Mouse (Mus musculus) layer of hippocampus, postnatal 14 days (tissue): ENCODE data around the gene Vwa8. TPM values are rescaled to one million over a fixed set of nuclear protein-coding genes. Genes with fewer than 3 reads are reported as not detected.

ENCODE experiments used
- DNase-seq, 2 experiments: peaks; one replicate each; pipeline ENCODE4 v3.0.0; 2021 to 2022; ENCODE audit warnings: low spot score in 2 of 2, mixed read lengths in 1 of 2
- total RNA-seq, 2 experiments: library from RNA; stranded (reverse); gene quantifications; 2 replicates each; pipeline ENCODE4 v1.2.3; 2021

Gene Vwa8
- total RNA-seq, 2 experiments from 2014 or later: 24.2 to 24.9 TPM

DNA sequence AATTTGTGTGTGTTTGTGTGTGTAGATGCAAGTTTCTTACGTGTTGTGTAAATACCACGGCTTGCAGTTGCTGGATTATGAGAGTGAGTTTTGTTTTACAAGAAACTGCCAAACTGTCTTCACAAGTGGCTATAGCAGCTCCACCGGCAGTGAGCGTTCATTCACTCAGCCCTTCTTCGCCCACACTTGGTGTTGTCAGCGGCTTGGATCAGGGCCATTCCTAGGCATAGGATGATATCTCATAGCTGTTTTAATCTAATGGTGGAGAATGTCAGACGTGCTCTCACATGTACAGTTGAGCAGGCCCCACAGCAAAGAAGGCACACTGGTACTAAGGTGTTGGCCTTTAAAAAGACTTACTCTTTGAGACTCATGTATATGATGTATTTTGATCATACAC is 328.9 kb downstream of the Vwa8 start:
- DNase-seq: peak in 1 of 2 experiments; percentile 1

DNA sequence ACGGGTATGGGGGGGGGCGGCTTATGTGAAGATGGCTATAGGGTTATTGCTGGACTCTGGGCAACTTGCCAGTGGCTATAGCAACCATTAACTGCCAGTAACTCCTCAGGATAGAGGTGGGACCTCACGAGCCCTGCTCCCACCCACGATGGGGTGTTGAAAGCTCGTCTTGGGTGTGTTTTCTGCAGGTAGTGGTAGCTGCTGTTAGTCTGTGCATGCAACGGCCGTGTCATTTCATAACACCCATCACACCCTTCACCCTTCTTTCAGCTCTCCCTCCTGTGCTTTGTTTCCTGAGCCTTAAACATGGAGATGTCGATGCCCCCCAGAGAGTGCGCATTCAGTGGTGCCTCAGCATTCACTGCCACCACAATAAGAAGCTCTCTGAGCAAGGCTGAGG is 329.4 kb downstream of the Vwa8 start:
- no peak for DNase-seq

DNA sequence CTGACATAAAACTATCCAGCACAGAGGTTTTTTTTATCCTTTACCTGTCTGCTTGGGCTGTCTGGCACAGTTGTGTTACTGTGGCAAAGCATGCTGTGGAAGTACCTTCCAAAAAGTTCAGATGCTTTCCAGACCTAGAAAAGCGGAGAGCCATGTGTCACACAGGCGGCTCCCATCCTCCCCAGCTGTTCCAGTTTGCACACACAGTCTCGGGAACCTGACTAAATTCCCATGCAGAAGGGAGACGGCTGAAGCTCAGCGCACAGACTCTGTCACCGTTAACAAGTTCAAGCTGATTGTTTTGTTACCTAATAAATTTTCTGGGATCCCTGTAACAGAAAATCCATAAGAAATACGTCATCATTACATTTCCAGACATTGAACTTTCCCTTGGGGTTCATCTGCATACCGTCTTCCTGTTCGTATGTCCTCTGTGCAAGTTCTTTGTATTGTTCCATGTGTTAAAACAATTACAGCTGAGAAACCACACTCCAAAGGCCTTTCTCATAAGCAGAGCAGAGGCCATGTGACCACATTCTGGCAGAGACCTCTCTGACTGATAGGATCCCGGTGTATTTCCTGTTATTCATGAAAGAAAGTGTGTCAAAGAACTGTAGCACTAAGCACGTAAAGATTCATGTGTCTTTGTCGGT is 331.4 kb downstream of the Vwa8 start:
- no peak for DNase-seq

DNA sequence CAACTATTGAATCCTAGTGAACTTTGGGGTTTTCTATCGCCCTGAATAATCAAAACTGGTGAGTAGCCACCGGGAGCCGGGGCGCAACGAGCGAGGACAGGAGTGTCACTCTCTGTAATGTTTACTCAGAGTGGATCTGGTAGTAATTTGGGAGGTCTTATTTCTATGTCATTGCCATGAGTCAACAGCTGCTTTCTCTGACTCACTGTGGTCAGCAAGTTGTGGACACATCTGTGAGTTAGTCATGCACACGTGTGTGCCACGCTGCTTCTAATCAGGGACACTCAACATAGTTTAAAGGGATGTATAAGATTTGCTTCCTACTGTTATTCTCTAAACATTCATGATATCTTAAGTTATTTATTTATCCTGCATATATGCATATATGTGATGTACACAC is 332.9 kb downstream of the Vwa8 start:
- DNase-seq: no peak

DNA sequence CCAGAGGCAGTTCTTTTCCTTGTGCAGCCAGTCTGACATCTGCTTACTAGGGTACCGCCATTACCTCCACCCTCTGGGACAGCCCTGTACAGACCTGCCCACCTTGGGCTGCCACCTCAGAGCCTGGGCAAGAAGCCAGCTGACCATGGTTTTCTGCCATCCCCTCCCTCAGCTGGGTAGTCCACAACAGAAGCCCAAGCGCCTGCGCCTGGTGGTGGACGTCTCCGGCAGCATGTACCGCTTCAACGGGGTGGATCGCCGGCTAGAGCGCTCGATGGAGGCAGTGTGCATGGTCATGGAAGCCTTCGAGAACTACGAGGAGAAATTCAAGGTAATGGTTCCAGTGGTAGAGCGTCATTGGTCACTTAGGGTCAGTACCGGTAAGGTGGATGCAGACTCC is 333.9 kb downstream of the Vwa8 start:
- DNase-seq: no peak

DNA sequence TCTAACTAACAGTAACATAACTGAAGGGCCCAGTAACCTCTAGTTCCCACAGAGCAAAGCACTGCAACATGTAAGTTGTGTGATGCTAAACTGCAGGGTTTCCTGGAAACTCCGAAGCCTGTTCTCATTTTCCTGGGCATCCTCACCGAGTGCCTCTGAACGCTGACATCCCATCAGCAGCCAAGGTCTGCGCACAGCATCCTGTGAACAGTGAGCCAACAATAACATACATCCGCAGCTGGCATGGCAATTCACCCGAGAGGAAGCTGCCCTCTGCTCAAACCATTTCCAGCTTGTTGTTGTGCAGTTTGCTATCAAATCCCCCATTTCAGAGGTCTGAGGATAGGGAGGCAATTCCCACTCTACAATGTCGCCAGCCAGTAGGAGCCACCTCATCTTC is 334.4 kb downstream of the Vwa8 start:
- no peak for DNase-seq

DNA sequence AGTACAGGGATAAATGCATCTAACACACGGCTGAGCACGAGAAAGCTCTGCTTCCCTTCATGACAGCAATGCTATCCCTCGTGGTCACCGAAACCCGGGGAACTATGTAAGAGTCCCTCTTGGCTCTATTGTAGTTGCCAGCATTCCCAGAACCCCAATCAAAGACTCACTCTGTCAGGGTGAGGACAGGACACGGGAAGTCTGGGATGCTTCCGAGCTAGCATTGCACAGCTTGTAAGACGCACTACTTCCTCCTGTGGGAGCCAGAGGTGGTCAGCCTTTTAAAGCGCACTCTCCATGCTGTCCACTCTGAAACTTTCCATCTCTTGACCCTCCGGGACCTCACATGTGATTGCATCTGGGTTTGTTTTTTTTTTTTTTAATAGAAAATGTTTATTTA is 335.2 kb downstream of the Vwa8 start:
- DNase-seq: no peak

DNA sequence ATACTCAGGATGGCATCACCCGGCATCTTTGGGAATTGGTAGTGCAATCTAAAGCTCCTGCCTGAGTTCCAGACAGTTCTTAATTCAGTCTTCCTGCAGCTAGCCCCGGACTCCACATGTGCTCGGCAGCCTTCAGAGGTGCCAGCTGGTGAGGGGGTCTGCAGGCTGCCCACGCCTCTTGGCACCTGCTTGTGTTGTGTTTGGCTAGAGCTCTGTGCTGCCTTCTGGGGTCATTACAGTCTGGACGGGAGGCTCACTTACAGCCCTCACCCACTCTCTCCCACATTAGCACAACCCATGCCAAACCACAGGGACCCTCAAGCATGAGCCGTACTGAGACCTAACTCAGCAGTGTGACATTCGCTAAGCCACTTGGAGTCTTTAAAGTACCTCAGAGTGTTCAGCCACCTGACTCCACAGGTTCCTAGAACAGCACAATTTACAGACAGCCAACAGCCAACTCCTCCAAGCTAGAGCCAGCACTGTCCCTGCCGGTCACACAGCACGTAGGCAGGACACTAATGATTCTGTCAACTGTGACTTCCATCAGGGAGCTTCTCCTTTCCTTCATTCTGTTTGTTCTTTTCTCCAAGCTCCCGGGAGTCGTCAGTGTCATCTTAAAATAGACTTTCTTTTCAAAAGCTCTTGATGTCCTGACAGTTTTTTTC is 336.3 kb downstream of the Vwa8 start:
- DNase-seq: no peak

DNA sequence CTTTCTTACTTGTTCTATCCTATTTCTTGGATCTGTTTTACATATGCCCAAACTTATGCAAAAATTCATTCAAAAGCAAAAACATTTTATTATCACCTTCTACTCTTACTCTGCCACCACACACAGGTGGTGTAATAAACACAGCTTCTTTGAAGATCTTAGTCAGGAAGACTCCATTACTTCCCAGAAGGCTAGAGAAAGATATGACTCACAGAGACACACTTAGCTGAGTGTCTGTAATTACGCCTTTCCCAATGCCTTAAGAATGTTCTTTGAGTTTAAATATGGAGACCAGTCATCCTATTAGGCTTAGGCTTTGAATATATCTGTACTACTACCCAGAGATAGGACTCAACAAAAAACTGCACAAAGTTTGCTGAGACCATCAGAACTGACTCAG is 338.1 kb downstream of the Vwa8 start:
- DNase-seq: no peak

DNA sequence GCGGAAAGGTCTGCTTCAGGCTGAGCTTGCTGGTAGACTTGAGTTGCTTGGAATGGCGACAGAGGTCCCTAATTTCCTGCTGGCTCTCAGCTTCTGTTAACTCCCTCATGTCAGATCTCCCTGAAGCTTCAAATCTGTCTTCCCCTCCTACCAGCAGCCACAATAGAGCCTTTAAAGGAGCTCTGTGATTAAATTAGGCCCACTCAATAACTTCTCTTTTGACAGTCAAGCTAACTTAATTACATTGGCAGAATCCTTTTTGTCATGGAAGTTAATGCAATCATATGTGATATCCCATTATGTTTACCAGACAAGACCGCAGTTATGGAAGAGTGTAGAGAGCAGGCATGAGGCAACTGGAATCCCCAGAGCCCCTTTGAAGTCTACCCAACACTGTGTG is 347.9 kb downstream of the Vwa8 start:
- no peak for DNase-seq

DNA sequence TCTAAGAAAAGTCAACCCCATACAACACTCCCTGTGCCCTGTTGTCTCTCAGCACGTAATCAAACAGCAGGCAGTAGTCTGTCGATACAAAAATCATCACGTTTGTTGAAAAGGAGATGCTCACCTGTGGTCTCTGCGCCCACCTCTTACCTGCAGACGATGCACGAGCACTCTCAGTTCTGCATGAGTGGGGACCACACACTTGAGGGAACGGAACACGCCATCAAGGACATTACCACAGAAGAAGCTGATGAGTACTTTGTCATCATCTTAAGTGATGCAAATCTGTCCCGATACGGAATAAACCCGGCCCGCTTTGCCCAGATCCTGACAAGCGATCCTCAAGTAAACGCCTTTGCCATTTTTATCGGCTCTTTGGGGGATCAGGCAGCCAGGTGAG is 349.2 kb downstream of the Vwa8 start:
- DNase-seq: no peak

DNA sequence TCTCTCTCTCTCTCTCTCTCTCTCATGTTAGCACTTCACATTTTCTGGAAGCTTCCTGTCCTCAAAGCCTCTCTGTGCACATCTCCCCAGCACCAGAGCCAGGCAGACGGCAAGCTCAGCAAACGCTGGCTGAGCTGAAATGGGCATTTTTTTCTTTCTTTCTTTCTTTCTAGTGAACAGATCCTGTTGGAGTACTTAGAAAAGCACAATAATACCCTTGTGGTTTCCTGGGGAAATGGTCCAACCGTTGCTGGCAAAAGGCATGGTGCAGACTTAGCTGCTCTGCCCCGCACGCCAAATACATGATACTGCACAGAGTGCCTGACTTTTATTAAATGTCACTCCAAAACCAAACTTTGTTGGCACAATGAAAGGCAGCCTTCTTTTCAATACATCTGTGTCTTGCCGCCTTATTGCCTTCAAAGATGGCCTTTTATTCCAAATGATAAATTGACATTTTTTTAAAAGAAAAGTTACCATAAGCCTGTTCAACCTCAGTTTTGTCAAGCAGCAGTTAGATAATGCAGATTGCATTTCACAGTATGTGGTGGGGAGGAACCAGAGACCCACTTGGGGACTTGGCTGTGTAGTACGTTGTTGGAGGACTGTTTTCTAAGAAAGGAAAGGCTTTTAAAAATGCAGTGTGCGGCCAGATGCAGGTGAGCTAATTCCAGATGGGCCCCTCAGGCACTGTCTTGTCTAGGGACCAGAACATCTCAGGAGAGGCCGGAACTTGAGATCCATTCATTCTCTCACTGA is 351.5 kb downstream of the Vwa8 start:
- DNase-seq: peak in 1 of 2 experiments; percentile 70

DNA sequence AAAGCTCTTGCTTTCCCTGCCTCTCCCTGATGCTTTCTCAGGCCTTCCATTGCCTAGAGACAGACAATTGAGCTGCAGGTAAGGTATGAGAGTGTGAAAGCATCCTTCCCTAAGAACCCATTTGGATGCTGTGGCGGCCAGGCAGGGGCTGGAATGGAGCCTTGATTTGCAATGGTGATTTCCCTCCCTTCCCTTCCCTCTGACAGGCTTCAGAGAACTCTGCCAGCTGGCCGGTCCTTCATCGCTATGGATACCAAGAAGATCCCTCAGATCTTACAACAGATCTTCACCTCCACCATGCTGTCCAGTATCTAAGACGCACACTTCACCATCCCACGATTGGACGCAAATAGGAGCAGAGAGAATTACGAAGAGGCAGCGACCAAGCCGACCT is 352.0 kb downstream of the Vwa8 start:
- DNase-seq: peak in 1 of 2 experiments; percentile 53

DNA sequence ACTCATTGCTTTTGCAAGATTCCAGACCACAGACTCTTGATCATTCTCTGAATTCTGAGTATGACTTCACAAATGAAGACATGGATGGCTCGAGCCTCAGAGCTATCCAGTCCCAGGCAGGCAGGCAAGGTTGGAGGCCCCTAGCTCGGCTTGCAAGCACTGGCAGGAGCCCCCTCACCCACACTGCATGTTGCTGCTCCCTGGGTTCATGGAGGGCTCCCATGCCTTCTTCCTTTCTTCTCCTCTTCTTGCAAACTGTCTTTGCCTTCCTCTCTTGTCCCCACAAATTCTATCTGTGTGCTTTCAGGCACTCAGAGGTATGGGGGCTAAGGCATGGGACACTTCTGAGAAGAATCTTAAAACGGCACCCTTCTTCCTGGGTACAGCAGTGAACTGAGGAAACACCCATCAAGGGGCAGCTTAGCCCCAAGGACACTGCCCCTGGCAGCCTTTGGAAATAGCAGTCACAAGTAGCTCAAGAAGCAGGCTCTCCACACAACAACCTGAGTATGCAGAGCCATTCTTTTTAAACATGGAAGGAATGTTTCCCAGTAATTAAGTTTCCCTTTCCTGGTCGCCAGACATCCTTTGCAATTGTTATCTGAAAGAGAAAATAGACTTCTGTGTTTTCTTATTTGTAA is 354.0 kb downstream of the Vwa8 start:
- DNase-seq: no peak

DNA sequence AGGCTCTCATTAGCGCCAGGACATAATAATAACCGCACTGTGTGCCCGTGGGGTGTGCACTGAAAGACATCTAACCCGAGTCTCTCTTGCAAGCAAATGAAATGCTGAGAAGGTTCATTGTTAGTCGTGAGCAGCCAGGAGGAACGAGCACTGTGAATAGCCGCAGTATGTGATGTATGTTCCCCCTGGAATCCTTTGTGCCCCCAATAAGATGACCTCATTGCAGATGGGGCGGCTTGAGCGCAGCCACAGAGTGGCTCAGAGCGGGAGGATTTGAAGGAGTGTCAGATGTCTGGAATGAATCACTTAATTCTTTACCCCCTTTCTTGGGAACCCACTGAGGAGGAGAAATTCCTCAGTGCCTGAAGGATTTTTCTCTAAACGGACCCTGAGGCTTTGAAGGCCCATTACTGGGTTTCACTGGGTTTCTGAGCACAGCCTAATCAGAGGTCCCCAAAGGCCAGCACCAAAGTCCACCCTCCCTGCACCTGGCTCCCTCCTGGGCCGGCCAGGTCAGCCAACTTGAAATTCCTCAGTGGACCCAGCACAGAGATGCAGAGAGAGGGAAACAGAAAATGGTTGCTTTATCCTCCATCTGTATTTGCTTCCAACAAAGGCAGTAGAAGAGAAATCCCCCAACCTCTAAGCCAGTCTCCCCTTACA is 354.8 kb downstream of the Vwa8 start:
- peak in 1 of 2 experiments; percentile 69 for DNase-seq

DNA sequence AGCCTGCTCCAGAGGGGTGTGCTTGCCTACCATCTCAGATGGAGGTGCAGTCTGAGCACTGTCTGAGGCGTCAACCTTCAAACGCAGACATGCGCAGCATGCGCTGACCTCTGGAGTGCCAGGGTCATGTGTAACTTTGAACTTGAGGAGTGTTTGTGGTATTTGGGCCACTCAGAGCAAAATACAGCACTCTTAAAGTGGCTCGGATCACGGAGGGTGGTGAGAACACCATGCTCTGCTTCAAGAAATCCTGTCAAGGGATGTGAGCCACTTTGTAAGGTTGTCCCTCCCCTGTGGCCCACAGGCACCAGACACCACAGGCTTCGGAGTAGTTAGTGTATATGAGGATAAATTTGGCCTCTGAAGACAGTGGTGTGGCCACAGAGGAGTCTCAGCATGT is 356.0 kb downstream of the Vwa8 start:
- DNase-seq: no peak

DNA sequence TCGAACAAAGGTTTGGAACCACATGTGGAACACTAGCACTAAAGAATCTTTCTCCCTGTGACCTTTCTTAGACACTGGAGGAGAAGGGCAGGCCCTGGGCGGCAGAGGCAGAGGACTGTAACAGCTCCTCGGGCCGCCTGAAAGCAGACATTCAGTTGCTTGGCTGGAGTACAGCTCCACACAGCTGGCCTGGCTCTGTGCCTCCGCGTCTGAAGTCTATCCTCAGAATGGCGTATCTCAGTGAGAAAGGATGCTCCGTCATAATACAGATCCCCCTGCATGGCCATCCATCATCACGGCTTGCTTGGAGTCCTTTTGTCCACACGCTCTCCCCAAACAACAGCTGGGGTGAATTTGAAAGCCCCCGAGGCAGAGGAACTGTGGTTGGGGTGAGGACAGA is 357.4 kb downstream of the Vwa8 start:
- peak; percentile 69 to 85 for DNase-seq

DNA sequence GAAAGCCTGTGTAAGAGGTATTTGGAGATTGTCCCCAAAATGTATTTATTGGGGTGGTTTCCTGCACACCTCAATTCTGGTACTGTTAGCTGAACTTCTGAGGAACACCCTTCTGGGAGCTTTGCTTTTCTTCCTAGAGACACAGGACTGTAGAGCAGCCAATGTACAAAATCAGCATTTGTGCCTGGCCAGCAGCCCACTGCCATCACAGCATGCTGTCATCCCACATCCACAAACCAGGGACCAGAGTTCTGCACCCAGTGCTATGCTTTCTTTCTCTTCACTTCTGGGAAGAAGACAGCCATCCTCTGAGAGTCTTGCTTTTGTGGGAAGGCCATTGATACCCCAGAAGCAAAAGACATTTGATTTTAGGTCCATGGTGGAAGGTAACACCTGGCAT is 359.6 kb downstream of the Vwa8 start:
- no peak for DNase-seq

DNA sequence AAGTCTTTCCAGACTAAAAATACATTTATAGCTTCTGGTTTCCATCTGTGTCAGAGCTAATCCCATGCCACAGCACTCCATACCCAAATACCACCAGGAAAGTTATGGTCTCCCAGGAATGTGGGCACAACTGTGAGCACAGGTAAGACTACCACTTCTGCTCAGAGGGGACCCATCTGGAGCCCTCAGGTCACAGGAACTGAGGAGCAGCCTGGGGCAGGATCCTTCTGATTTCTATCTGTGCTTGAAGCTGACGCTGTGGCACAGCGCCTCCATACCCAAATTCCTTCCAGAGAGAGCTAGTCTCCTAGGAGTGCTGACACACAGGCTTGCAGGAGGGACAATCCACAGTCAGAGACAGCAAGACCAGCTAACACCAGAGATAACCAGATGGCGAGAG is 361.0 kb downstream of the Vwa8 start:
- no peak for DNase-seq

DNA sequence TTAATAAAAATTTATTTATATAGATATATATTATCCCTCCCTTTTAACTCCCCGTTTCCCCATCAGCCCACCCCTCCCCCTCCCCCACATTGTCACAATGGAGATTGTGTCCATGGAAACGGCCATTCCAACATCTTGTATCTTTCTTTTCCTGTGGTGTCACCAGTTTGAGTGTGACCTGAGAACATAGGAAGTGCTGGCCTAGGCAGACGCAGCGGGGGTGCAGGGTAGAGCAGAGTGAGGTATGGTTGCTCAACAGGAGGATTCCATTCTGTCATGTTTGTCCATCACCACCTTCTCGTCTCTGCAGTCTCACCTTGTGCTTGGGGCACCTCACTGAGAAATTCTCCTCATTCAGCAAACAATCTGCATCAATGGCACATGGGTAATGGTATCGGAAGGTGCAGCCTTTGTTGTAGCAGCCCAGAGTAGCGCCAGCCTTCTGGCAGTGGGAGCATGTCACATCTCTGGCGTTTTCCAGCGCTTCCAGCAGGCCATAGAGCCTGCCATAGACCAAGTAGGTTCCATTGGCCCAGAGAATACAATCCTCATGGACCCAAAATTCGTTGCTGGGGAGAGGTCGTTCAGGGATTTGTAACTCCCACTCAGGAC is 363.6 kb downstream of the Vwa8 start:
- DNase-seq: no peak

DNA sequence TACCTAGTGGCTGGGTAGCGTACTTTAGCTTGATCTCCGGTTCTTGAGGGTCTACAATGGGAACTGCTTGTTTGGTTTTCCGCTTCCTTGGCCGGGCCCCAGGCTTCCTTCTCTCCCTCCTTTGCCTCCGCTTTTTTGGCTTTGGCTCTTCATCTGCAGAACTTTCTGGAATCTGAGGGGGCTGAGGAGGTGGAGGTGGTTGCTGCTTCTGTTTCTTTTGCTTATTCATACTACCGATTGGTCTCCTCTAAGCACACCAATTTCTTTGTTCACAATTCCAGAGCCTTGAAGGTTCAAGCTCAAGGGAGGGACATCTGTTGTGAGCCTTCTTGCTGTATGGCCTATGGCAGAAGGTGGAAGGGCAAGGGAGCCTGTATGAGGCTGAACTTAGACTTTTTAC is 365.3 kb downstream of the Vwa8 start:
- DNase-seq: no peak
